Comparison of ENCODE assay signal across 8 mouse cellular contexts in genomic region chr7:62376510-62377304, GRCm38 (mm10). TPM values are rescaled to one million over a fixed set of nuclear protein-coding genes. Genes with fewer than 3 reads are reported as not detected.
A peak's percentile ranks its signal among the peaks of the same experiment; 100 is the strongest.
DNase-seq lines count a peak whose midpoint lies in the region; ATAC-seq lines count a peak whose summit lies in the region.

Magel2 (plus strand) TSS chr7:62377010.

- peaks cover 12% of the 10 kb centered on the region for H3K9me3 ChIP-seq in heart, embryonic 16.5 days (replicated peaks; ENCODE audit: control insufficient read depth, low read length)
- peaks cover 13% of the 10 kb centered on the region for H3K9me3 ChIP-seq in embryonic facial prominence, embryonic 13.5 days
- no peaks in the 10 kb centered on the region for H3K9me3 ChIP-seq in neural tube, embryonic 15.5 days (replicated peaks)

- H3K36me3 ChIP-seq in heart, embryonic 16.5 days (ENCODE audit: control insufficient read depth, insufficient read depth), result no peaks in the 10 kb centered on the region
- H3K36me3 ChIP-seq in embryonic facial prominence, embryonic 13.5 days, result no peaks in the 10 kb centered on the region
- no peaks in the 10 kb centered on the region for H3K36me3 ChIP-seq in neural tube, embryonic 15.5 days

- no peaks in the 10 kb centered on the region for H3K4me1 ChIP-seq in heart, embryonic 16.5 days (ENCODE audit: control insufficient read depth, insufficient read depth, low read length)
- H3K4me1 ChIP-seq in embryonic facial prominence, embryonic 13.5 days, result no peaks in the 10 kb centered on the region
- peaks cover 16% of the 10 kb centered on the region for H3K4me1 ChIP-seq in neural tube, embryonic 15.5 days

- ATAC-seq in heart, embryonic 16.5 days (replicated peaks; ENCODE audit: extremely low read depth, insufficient read depth, low FRiP score), result peak; percentile 70; the same call in 1 of the 2 replicates
- ATAC-seq in embryonic facial prominence, embryonic 13.5 days (ENCODE audit: insufficient number of reproducible peaks, insufficient read depth, low FRiP score, low TSS enrichment, low read depth), result peak; percentile 69
- ATAC-seq in neural tube, embryonic 15.5 days (ENCODE audit: low FRiP score), result peak; percentile 97

- DNase-seq in heart, postnatal 14 days, result no peak
- DNase-seq in WW6 (ENCODE audit: low read depth, low spot score), result peak; percentile 38
- peak; percentile 75 for DNase-seq in left cerebral cortex, postnatal 4 days
- no peak for DNase-seq in thymus, postnatal 36 days
- no peak for DNase-seq in kidney, adult 11 months

- peak within 1 kb of the TSS; percentile 3; the same call in 1 of the 2 replicates for H3K9ac ChIP-seq in heart, embryonic 16.5 days (ENCODE audit: low read length)
- peak within 1 kb of the TSS; percentile 75 for H3K9ac ChIP-seq in embryonic facial prominence, embryonic 13.5 days
- peak within 1 kb of the TSS; percentile 76 for H3K9ac ChIP-seq in neural tube, embryonic 15.5 days (replicated peaks)

- H3K27ac ChIP-seq in heart, embryonic 16.5 days (ENCODE audit: low read length), result no peak within 1 kb of the TSS
- peak within 1 kb of the TSS; percentile 49; the same call in 1 of the 2 replicates for H3K27ac ChIP-seq in embryonic facial prominence, embryonic 13.5 days
- H3K27ac ChIP-seq in neural tube, embryonic 15.5 days (replicated peaks), result peak within 1 kb of the TSS; percentile 82

- no peaks in the 10 kb centered on the region for H3K27me3 ChIP-seq in heart, embryonic 16.5 days (ENCODE audit: control insufficient read depth, insufficient read depth, low read length)
- H3K27me3 ChIP-seq in embryonic facial prominence, embryonic 13.5 days, result no peaks in the 10 kb centered on the region
- no peaks in the 10 kb centered on the region for H3K27me3 ChIP-seq in neural tube, embryonic 15.5 days (replicated peaks)

- intact Hi-C loops in heart, postnatal 14 days (cut with DNase I), result no loop called here
- intact Hi-C loops in left cerebral cortex, postnatal 4 days (cut with DNase I), result no loop called here

- H3K4me2 ChIP-seq in heart, embryonic 16.5 days (ENCODE audit: low read depth, low read length), result peak within 1 kb of the TSS; percentile 63
- H3K4me2 ChIP-seq in embryonic facial prominence, embryonic 13.5 days, result peak within 1 kb of the TSS; percentile 71
- H3K4me2 ChIP-seq in neural tube, embryonic 15.5 days, result peak within 1 kb of the TSS; percentile 62

- 17% methylated on average over 31 of the region's 31 CpGs for WGBS in heart, embryonic 16.5 days
- WGBS in embryonic facial prominence, embryonic 13.5 days, result 26% methylated on average over 31 of the region's 31 CpGs
- 21% methylated on average over 31 of the region's 31 CpGs for WGBS in neural tube, embryonic 15.5 days

- H3K4me3 ChIP-seq in heart, embryonic 16.5 days (ENCODE audit: low read length), result peak within 1 kb of the TSS; percentile 38
- peak within 1 kb of the TSS; percentile 49 for H3K4me3 ChIP-seq in embryonic facial prominence, embryonic 13.5 days
- peak within 1 kb of the TSS; percentile 55 for H3K4me3 ChIP-seq in neural tube, embryonic 15.5 days (replicated peaks)

RNA-seq across cellular contexts. Expression of gene Magel2, which starts in this region (rescaled TPM):
- polyA plus RNA-seq in heart, embryonic 16.5 days (2015; fragmentation: Nextera tagmentation; extraction: Ambion mirVana), result 0.70 and 0.87 TPM in 2 replicates
- not detected for total RNA-seq in heart, postnatal 14 days (2021)
- 2.9 and 3.2 TPM in 2 replicates for polyA plus RNA-seq in embryonic facial prominence, embryonic 13.5 days (2015; fragmentation: Nextera tagmentation; extraction: Ambion mirVana)
- total RNA-seq in left cerebral cortex, postnatal 4 days (2021), result 10 to 100 TPM in 1 of 2 experiments, 1 to 10 TPM in 1; 6.7 to 12.1 TPM
- polyA plus RNA-seq in neural tube, embryonic 15.5 days (2015; fragmentation: Nextera tagmentation; extraction: Ambion mirVana), result 12.0 and 13.8 TPM in 2 replicates

Comparison
In these comparisons a context has a peak if more than half of its experiments do, and no peak if none do; other contexts are left out.
1. RNA of gene Magel2 (total RNA-seq): 6.7 to 12.1 TPM in left cerebral cortex, postnatal 4 days; not detected in heart, postnatal 14 days; every median in the first group is over 4 times any median in the second.
2. Peak in ATAC-seq, H3K4me3 ChIP-seq, H3K9ac ChIP-seq and H3K4me2 ChIP-seq in heart, embryonic 16.5 days; RNA of the gene not detected or under 1 TPM.
3. H3K9ac ChIP-seq: peak in every context shown above with its lines; median percentile 76 in neural tube, embryonic 15.5 days; 75 in embryonic facial prominence, embryonic 13.5 days; 3 in heart, embryonic 16.5 days.
4. DNase-seq: peak in WW6 (single experiment) and left cerebral cortex, postnatal 4 days (single experiment); none in heart, postnatal 14 days (0 of 2), thymus, postnatal 36 days (0 of 2) and kidney, adult 11 months (single experiment).
5. Peak in every context shown above with its lines, with median percentiles within 50 percentile points of each other: ATAC-seq, H3K4me2 ChIP-seq and H3K4me3 ChIP-seq.